Mouse (Mus musculus) forebrain, embryonic 15.5 days (tissue): ENCODE data around the gene Psme4. TPM values are rescaled to one million over a fixed set of nuclear protein-coding genes. Genes with fewer than 3 reads are reported as not detected.
A peak's percentile ranks its signal among the peaks of the same experiment; 100 is the strongest.

Experiments used
- ATAC-seq: fragments of 200-750 bp; cut with Nextera tagmentation; replicated peaks from 2 replicates; pipeline ENCODE4 v1.8.0; 2017; ENCODE audit warnings: mild to moderate bottlenecking, moderate TSS enrichment, moderate library complexity
- H3K27ac ChIP-seq: fragments of 300-500 bp; sonication (generic); replicated peaks from 2 replicates; pipeline ENCODE4 v1.5.1; 2015; ENCODE audit warnings: mild to moderate bottlenecking, inconsistent platforms
- H3K27me3 ChIP-seq: fragments of 300-500 bp; sonication (generic); 2 replicates; pipeline ENCODE4 v1.6.1; 2015; ENCODE audit warnings: inconsistent platforms
- H3K36me3 ChIP-seq: fragments of 300-500 bp; sonication (generic); 2 replicates; pipeline ENCODE4 v1.6.1; 2015; ENCODE audit warnings: mild to moderate bottlenecking, inconsistent platforms
- H3K4me1 ChIP-seq: fragments of 300-500 bp; sonication (generic); 2 replicates; pipeline ENCODE4 v1.6.1; 2015; ENCODE audit warnings: inconsistent platforms
- H3K4me2 ChIP-seq: fragments of 300-500 bp; sonication (generic); replicated peaks from 2 replicates; pipeline ENCODE4 v1.6.1; 2015; ENCODE audit warnings: mild to moderate bottlenecking, inconsistent platforms
- H3K4me3 ChIP-seq: fragments of 300-500 bp; sonication (generic); 2 replicates; pipeline ENCODE4 v1.5.1; 2015; ENCODE audit warnings: mild to moderate bottlenecking, inconsistent platforms
- H3K9ac ChIP-seq: fragments of 300-500 bp; sonication (generic); replicated peaks from 2 replicates; pipeline ENCODE4 v1.6.1; 2015; ENCODE audit warnings: mild to moderate bottlenecking, inconsistent platforms
- H3K9me3 ChIP-seq: fragments of 300-500 bp; sonication (generic); 2 replicates; pipeline ENCODE4 v1.6.1; 2016; ENCODE audit warnings: inconsistent platforms
- WGBS: fragments of 180-500 bp; shearing (Covaris S2); methylation state at CpG from one replicate; pipeline ENCODE4 v1.1.7; 2015; ENCODE audit warnings: mixed read lengths; 5-methylcytosine and 5-hydroxymethylcytosine counted together
- polyA plus RNA-seq: library from polyadenylated mRNA; unstranded; fragments of >200 nt; fragmentation: Nextera tagmentation; extraction: Ambion mirVana; gene quantifications from 2 replicates; pipeline ENCODE4 v1.2.1, GENCODE M21; 2015

Psme4 gene
- polyA plus RNA-seq, 1 experiment from 2014 or later: 20.4 TPM

GRCm38 (mm10) chr11:30793753-30794152 lies 22.2 kb downstream of the Psme4 start:
- WGBS: 97% methylated on average over 1 of the region's 1 CpGs
- no peaks in the 10 kb centered on the region for H3K9me3 ChIP-seq
- no peak for ATAC-seq

DNA sequence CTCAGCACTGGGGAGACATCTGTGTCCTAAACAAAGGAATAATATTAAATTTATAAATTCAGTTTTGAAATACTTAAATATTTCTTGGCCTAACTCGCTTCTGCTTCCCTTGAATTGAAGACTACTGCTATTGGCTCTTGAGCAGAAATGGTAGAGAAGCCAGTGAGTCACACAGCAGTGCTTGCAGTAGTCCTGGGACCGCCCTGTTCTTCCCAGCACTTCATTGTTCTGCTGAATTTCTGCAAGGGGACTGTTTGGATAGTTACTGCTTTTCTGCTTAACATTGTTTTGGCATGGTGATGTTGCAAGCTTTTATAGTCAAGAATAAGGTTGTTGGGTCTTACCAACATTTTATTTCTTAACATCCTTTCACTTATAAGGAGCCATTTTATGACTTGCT lies 25.7 kb downstream of the Psme4 start:
- Histone ChIP-seq H3K36me3 (peaks cover 7% of the 10 kb centered on the region; the same call in 1 of the 2 replicates), H3K4me1 (no peaks in the 10 kb centered on the region), H3K27me3 (no peaks in the 10 kb centered on the region), H3K9me3 (no peaks in the 10 kb centered on the region), H3K4me3 (no peak overlapping the region), H3K9ac (no peak overlapping the region), H3K4me2 (no peak overlapping the region), H3K27ac (no peak overlapping the region)
- ATAC-seq: no peak
- WGBS: 87% methylated on average over 2 of the region's 2 CpGs

More at GRCm38 (mm10) chr11:30793753-30794152, 22.2 kb downstream of the Psme4 start:
- Histone ChIP-seq H3K4me2 (no peak overlapping the region), H3K27ac (no peak overlapping the region), H3K27me3 (no peaks in the 10 kb centered on the region), H3K36me3 (peaks cover 7% of the 10 kb centered on the region; the same call in 1 of the 2 replicates), H3K4me3 (no peak overlapping the region), H3K9ac (no peak overlapping the region), H3K4me1 (no peaks in the 10 kb centered on the region)

- WGBS: 63% methylated on average over 1 of the region's 1 CpGs
- Histone ChIP-seq H3K4me2 (no peak overlapping the region), H3K27me3 (no peaks in the 10 kb centered on the region), H3K9ac (no peak overlapping the region), H3K9me3 (no peaks in the 10 kb centered on the region), H3K4me1 (no peaks in the 10 kb centered on the region), H3K27ac (no peak overlapping the region), H3K4me3 (no peak overlapping the region), H3K36me3 (peaks cover 2% of the 10 kb centered on the region; the same call in 1 of the 2 replicates)
- ATAC-seq: no peak
Observed at GRCm38 (mm10) chr11:30799496-30799895, 28.0 kb downstream of the Psme4 start.

- Histone ChIP-seq H3K4me3 (no peak overlapping the region), H3K4me2 (no peak overlapping the region), H3K9ac (no peak overlapping the region), H3K27me3 (no peaks in the 10 kb centered on the region), H3K36me3 (no peaks in the 10 kb centered on the region; the same call in 1 of the 2 replicates), H3K9me3 (no peaks in the 10 kb centered on the region), H3K27ac (no peak overlapping the region), H3K4me1 (no peaks in the 10 kb centered on the region)
- no peak for ATAC-seq
Observed at GRCm38 (mm10) chr11:30800091-30800490, 28.6 kb downstream of the Psme4 start.

DNA sequence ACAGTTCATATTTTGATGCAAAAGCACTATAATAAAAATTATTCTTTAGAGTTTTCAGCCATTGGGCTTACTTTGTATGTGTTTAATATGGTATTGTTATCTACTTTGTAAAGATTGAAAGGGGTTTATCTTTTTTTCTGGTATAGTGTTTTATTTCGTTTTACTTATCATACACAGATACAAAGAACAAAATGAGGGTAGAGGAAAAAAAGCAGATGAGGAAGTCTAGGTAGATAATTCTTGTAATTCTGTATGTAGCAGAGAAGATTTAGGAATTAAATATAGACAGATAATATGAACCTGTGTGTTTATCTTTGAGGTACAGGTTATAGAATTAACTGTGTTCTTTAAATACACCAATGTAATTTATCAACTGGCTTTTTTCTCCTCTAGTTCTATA lies 30.9 kb downstream of the Psme4 start:
- WGBS: 86% methylated on average over 1 of the region's 1 CpGs
- Histone ChIP-seq H3K4me1 (no peaks in the 10 kb centered on the region), H3K36me3 (no peaks in the 10 kb centered on the region; the same call in 1 of the 2 replicates), H3K9ac (no peak overlapping the region), H3K4me2 (no peak overlapping the region), H3K4me3 (no peak overlapping the region), H3K27ac (no peak overlapping the region), H3K9me3 (no peaks in the 10 kb centered on the region), H3K27me3 (no peaks in the 10 kb centered on the region)
- no peak for ATAC-seq

GRCm38 (mm10) chr11:30821116-30821515 lies 49.6 kb downstream of the Psme4 start:
- Histone ChIP-seq H3K4me1 (no peaks in the 10 kb centered on the region), H3K4me3 (no peak overlapping the region), H3K9me3 (no peaks in the 10 kb centered on the region), H3K4me2 (no peak overlapping the region), H3K27ac (no peak overlapping the region), H3K27me3 (no peaks in the 10 kb centered on the region), H3K36me3 (peaks cover 50% of the 10 kb centered on the region), H3K9ac (no peak overlapping the region)
- 75% methylated on average over 5 of the region's 5 CpGs for WGBS
- ATAC-seq: no peak

DNA sequence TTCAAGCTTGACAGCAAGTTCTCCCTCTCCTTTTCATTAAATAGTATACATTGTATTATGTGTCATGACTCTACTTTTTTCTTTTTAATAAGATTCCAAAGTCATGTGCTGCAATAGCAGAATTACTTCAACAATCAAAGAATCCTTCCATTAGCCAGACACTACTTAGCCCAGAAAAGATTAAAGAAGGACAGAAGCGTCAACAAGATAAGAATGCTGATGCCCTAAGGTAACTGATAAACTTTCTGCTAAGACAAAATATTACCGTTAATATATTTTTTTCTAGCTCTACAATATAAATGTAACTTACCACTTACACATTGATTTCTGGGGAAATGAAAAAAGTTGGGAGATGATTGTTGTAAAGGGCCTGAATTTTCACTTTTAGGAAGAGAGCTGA lies 67.3 kb downstream of the Psme4 start:
- peaks cover 47% of the 10 kb centered on the region for H3K36me3 ChIP-seq
- H3K4me2 ChIP-seq: no peak overlapping the region
- H3K27me3 ChIP-seq: no peaks in the 10 kb centered on the region
- ATAC-seq: no peak
- no peaks in the 10 kb centered on the region for H3K4me1 ChIP-seq
- H3K9ac ChIP-seq: no peak overlapping the region
- no peaks in the 10 kb centered on the region for H3K9me3 ChIP-seq
- WGBS: 96% methylated on average over 2 of the region's 2 CpGs
- no peak overlapping the region for H3K27ac ChIP-seq
- H3K4me3 ChIP-seq: no peak overlapping the region

DNA sequence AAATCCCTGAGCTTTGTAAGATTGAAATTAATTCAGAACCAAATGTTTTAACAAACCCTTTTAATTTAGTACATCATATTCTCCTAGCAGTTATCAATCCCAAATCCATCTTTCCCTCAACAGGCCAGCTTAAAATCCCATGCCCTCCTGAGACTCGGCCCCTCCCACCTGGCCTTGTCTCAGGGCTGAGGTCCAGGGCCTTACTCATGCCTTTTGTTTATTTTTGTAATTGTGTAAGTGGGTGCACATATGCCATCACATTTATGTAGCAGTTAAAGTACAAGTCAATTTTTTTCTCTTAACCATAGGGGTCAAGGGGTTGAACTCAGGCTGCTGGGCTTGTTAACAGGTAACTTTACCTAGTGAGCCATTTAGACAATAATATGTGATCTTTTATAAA lies 72.8 kb downstream of the Psme4 start:
- H3K4me3 ChIP-seq: no peak overlapping the region
- H3K9ac ChIP-seq: no peak overlapping the region
- H3K4me2 ChIP-seq: no peak overlapping the region
- H3K27ac ChIP-seq: no peak overlapping the region
- no peaks in the 10 kb centered on the region for H3K27me3 ChIP-seq
- H3K4me1 ChIP-seq: no peaks in the 10 kb centered on the region
- ATAC-seq: no peak
- WGBS: 90% methylated on average over 1 of the region's 1 CpGs
- no peaks in the 10 kb centered on the region for H3K9me3 ChIP-seq
- H3K36me3 ChIP-seq: peaks cover 42% of the 10 kb centered on the region

- Histone ChIP-seq H3K9me3 (no peaks in the 10 kb centered on the region), H3K4me1 (no peaks in the 10 kb centered on the region), H3K27me3 (no peaks in the 10 kb centered on the region), H3K4me2 (no peak overlapping the region), H3K36me3 (peaks cover 49% of the 10 kb centered on the region), H3K27ac (no peak overlapping the region), H3K9ac (no peak overlapping the region), H3K4me3 (no peak overlapping the region)
- no peak for ATAC-seq
Observed at GRCm38 (mm10) chr11:30872425-30872824, 100.9 kb downstream of the Psme4 start.

DNA sequence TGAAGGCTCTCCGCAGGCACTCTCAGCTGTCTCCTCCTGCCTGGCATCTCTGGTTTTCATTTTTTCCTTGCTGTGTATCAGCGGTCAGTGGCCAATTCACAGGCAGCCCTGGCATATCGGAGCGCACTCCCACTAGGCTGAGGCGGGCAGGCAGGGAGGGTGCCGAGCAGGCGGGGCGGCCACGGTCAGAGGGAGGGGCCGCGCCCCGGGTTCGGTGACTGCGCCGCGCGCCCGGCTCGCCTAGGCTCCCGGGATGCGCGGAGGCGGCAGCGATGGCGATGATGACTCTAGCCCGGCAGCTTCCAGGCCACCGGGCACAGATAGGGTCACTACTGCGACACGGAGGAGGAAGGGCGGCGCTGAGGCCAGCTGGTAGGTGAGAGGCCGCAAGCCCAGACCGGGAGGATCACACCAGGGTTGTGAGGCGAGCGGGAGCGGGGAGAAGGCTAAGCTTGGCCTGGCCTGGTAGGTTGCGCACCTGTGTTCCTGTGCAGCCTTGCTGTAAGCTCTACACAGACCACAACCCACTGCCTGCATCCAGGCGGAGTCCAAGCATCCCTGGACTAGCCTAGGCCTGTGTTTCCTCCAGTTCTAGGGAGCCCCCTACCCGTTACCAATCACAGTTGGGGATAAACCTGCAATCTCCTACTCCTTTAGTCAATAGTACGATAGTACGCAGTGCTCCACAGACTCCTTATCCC lies 113.8 kb downstream of the Psme4 start, which contains the start of the genes Gpr75 and Asb3:
Gene Gpr75 (plus strand): TSS at position 188 of the 701 bp plus-strand sequence.
Gene Asb3 (plus strand): TSS at position 246 of the 701 bp plus-strand sequence.
- H3K4me3 ChIP-seq: peak within 1 kb of the TSS; percentile 77
- no peaks in the 10 kb centered on the region for H3K27me3 ChIP-seq
- H3K9me3 ChIP-seq: no peaks in the 10 kb centered on the region
- peak within 1 kb of the TSS; percentile 92 for H3K9ac ChIP-seq
- ATAC-seq: peak; percentile 97
- peak within 1 kb of the TSS; percentile 70 for H3K27ac ChIP-seq
- H3K36me3 ChIP-seq: no peaks in the 10 kb centered on the region
- peaks cover 5% of the 10 kb centered on the region; the same call in 1 of the 2 replicates for H3K4me1 ChIP-seq
- 2% methylated on average over 40 of the region's 41 CpGs for WGBS
- H3K4me2 ChIP-seq: peak within 1 kb of the TSS; percentile 81

GRCm38 (mm10) chr11:30888153-30888552 lies 116.6 kb downstream of the Psme4 start:
- 90% methylated on average over 2 of the region's 2 CpGs for WGBS
- Histone ChIP-seq H3K27ac (no peak overlapping the region), H3K4me1 (peaks cover 5% of the 10 kb centered on the region; the same call in 1 of the 2 replicates), H3K27me3 (no peaks in the 10 kb centered on the region), H3K4me2 (no peak overlapping the region), H3K4me3 (no peak overlapping the region), H3K36me3 (no peaks in the 10 kb centered on the region), H3K9ac (no peak overlapping the region), H3K9me3 (no peaks in the 10 kb centered on the region)
- ATAC-seq: no peak

GRCm38 (mm10) chr11:30896201-30896600 lies 124.7 kb downstream of the Psme4 start:
- no peak overlapping the region for H3K4me2 ChIP-seq
- no peaks in the 10 kb centered on the region for H3K27me3 ChIP-seq
- H3K36me3 ChIP-seq: no peaks in the 10 kb centered on the region
- WGBS: 93% methylated on average over 1 of the region's 1 CpGs
- H3K4me1 ChIP-seq: no peaks in the 10 kb centered on the region
- H3K9ac ChIP-seq: no peak overlapping the region
- ATAC-seq: no peak
- H3K4me3 ChIP-seq: no peak overlapping the region
- no peaks in the 10 kb centered on the region for H3K9me3 ChIP-seq
- H3K27ac ChIP-seq: no peak overlapping the region

GRCm38 (mm10) chr11:30899312-30899711 lies 127.8 kb downstream of the Psme4 start:
- no peak for ATAC-seq
- no peak overlapping the region for H3K9ac ChIP-seq
- H3K27me3 ChIP-seq: no peaks in the 10 kb centered on the region
- H3K4me1 ChIP-seq: no peaks in the 10 kb centered on the region
- no peaks in the 10 kb centered on the region; the same call in 1 of the 2 replicates for H3K9me3 ChIP-seq
- no peak overlapping the region for H3K4me3 ChIP-seq
- no peak overlapping the region for H3K27ac ChIP-seq
- H3K4me2 ChIP-seq: no peak overlapping the region
- H3K36me3 ChIP-seq: no peaks in the 10 kb centered on the region
